Comparison of ENCODE assay signal across 17 mouse cellular contexts in genomic region chr13:107571539-107571938, GRCm38 (mm10).
DNase-seq lines count a peak whose midpoint lies in the region; ATAC-seq and TF ChIP-seq lines count a peak whose summit lies in the region.
"Had no signal": no experiment of that assay in that cellular context is flagged by ENCODE, and none has a peak within 500 bp of the region (broad histone marks: within the 10 kb centered on the region; RNA-seq: fewer than 3 reads in every experiment).

No protein-coding gene starts in this region.

- ATAC-seq in liver, embryonic 13.5 days (ENCODE audit: low read depth): peak; percentile 57
- ATAC-seq: forebrain, embryonic 13.5 days had no signal

- H3K27ac ChIP-seq in MEL (ENCODE audit: control insufficient read depth, low read depth, low read length): peak overlapping the region; percentile 86; the same call in 1 of the 2 replicates
- H3K27ac ChIP-seq in liver, embryonic 13.5 days: no peak overlapping the region
- no peak overlapping the region for H3K27ac ChIP-seq in left cerebral cortex, adult 2 months
- H3K27ac ChIP-seq: forebrain, embryonic 13.5 days; limb, embryonic 12.5 days; midbrain, embryonic 12.5 days; neural tube, embryonic 13.5 days had no signal

- no peaks in the 10 kb centered on the region for H3K9me3 ChIP-seq in MEL (replicated peaks; ENCODE audit: insufficient read depth, low read length)
- no peaks in the 10 kb centered on the region for H3K9me3 ChIP-seq in liver, embryonic 13.5 days (replicated peaks)
- H3K9me3 ChIP-seq: forebrain, embryonic 13.5 days; limb, embryonic 12.5 days; midbrain, embryonic 12.5 days; neural tube, embryonic 13.5 days had no signal

- peak; percentile 79 for DNase-seq in MEL (ENCODE audit: low read depth, low spot score)
- peak; percentile 12 for DNase-seq in liver, embryonic 13.5 days
- DNase-seq in thymus, adult 18-20 months: peak; percentile 47 to 61
- peak; percentile 66 for DNase-seq in thymus, postnatal 4 days
- no peak for DNase-seq in left cerebral cortex, adult 2 months (ENCODE audit: extremely low spot score in 1 of 2, low spot score in 2 of 2)
- DNase-seq in lung, postnatal 36 days: no peak
- no peak for DNase-seq in cerebellum, adult 8-10 months
- DNase-seq: cerebellum, adult 18-20 months; gastrocnemius, postnatal 25 days; kidney, adult 9 months; kidney, postnatal 25 days; lung, embryonic 14.5 days; lung, postnatal 4 days had no signal

- TF ChIP-seq POLR2A in MEL (IDR thresholded peaks at IDR 0.05; ENCODE audit: control insufficient read depth in 1 of 2, insufficient read depth in 1 of 2, low read depth in 1 of 2, low read length in 2 of 2, poor library complexity in 1 of 2): no peak

- H3K4me1 ChIP-seq in MEL (ENCODE audit: control insufficient read depth in 1 of 2, insufficient read depth in 2 of 2, low read length in 2 of 2): peaks cover 32 to 55% of the 10 kb centered on the region in 2 experiments
- H3K4me1 ChIP-seq in liver, embryonic 13.5 days (replicated peaks): peaks cover 42% of the 10 kb centered on the region
- H3K4me1 ChIP-seq: limb, embryonic 12.5 days; midbrain, embryonic 12.5 days; neural tube, embryonic 13.5 days had no signal

- TF ChIP-seq RAD21 in MEL (IDR thresholded peaks at IDR 0.05; ENCODE audit: low read depth, low read length): no peak

- intact Hi-C loops in left cerebral cortex, adult 2 months (cut with DNase I): no loop called here

- peak; percentile 88 to 95 for TF ChIP-seq EP300 in MEL (IDR thresholded peaks at IDR 0.05; ENCODE audit: low read depth in 1 of 2, low read length in 2 of 2)

- 0 out of 4 replicates have a peak overlapping the region, but pooled peaks of 1 of the 2 experiments have one; percentile 14 for H3K4me3 ChIP-seq in MEL (ENCODE audit: control insufficient read depth in 1 of 2, insufficient read depth in 1 of 2, low read depth in 2 of 2, low read length in 2 of 2)
- H3K4me3 ChIP-seq in liver, embryonic 13.5 days (replicated peaks): no peak overlapping the region
- no peak overlapping the region for H3K4me3 ChIP-seq in left cerebral cortex, adult 2 months
- H3K4me3 ChIP-seq: forebrain, embryonic 13.5 days; limb, embryonic 12.5 days; midbrain, embryonic 12.5 days; neural tube, embryonic 13.5 days had no signal

- H3K9ac ChIP-seq in MEL (ENCODE audit: control insufficient read depth, low read depth, low read length, poor library complexity, severe bottlenecking): peak overlapping the region; percentile 27
- H3K9ac ChIP-seq in liver, embryonic 13.5 days: no peak overlapping the region
- H3K9ac ChIP-seq: forebrain, embryonic 13.5 days; limb, embryonic 12.5 days; lung, embryonic 14.5 days; midbrain, embryonic 12.5 days; neural tube, embryonic 13.5 days had no signal

- TF ChIP-seq CTCF in MEL (IDR thresholded peaks at IDR 0.05 in 2 of 3, conservative IDR thresholded peaks at IDR 0.05 in 1 of 3; ENCODE audit: control insufficient read depth in 1 of 3, insufficient read depth in 1 of 3, low read depth in 2 of 3, low read length in 3 of 3, poor library complexity in 1 of 3, severe bottlenecking in 1 of 3): no peak
- no peak for TF ChIP-seq CTCF in left cerebral cortex, adult 2 months (IDR thresholded peaks at IDR 0.05)

- H3K36me3 ChIP-seq in MEL (ENCODE audit: control insufficient read depth in 1 of 2, insufficient read depth in 2 of 2, low read length in 2 of 2): peaks cover 0 to 54% of the 10 kb centered on the region in 2 experiments; a peak in 2 of 4 replicates
- H3K36me3 ChIP-seq in liver, embryonic 13.5 days: no peaks in the 10 kb centered on the region
- H3K36me3 ChIP-seq: limb, embryonic 12.5 days; midbrain, embryonic 12.5 days; neural tube, embryonic 13.5 days had no signal

- 12% methylated on average over 10 of the region's 10 CpGs for WGBS in liver, embryonic 13.5 days (ENCODE audit: insufficient replicate concordance)

- no peaks in the 10 kb centered on the region for H3K79me2 ChIP-seq in MEL (ENCODE audit: control insufficient read depth, insufficient read depth, low read length, poor library complexity)

- H3K4me2 ChIP-seq in liver, embryonic 13.5 days: no peak overlapping the region
- H3K4me2 ChIP-seq: forebrain, embryonic 13.5 days; limb, embryonic 12.5 days; lung, embryonic 14.5 days; midbrain, embryonic 12.5 days; neural tube, embryonic 13.5 days had no signal

- H3K27me3 ChIP-seq in MEL (ENCODE audit: control insufficient read depth in 1 of 2, insufficient read depth in 2 of 2, low read length in 2 of 2): no peaks in the 10 kb centered on the region
- no peaks in the 10 kb centered on the region for H3K27me3 ChIP-seq in liver, embryonic 13.5 days
- H3K27me3 ChIP-seq: forebrain, embryonic 13.5 days; limb, embryonic 12.5 days; midbrain, embryonic 12.5 days; neural tube, embryonic 13.5 days had no signal

TF ChIP-seq in MEL, 35 proteins besides CTCF, POLR2A, EP300 and RAD21:
- TF ChIP-seq NRF1 (IDR thresholded peaks at IDR 0.05; ENCODE audit: insufficient read depth, low read depth, low read length, poor library complexity, severe bottlenecking) (no peak), TCF12 (IDR thresholded peaks at IDR 0.05; ENCODE audit: low read depth, low read length) (peak; percentile 90), MAZ (IDR thresholded peaks at IDR 0.05; ENCODE audit: low read depth, low read length) (peak; percentile 78; the same call in 1 of the 2 replicates), KAT2A (conservative IDR thresholded peaks at IDR 0.05; ENCODE audit: low read depth, low read length) (no peak), TBP (IDR thresholded peaks at IDR 0.05; ENCODE audit: low read depth, low read length) (no peak), MEF2A (IDR thresholded peaks at IDR 0.05; ENCODE audit: extremely low read depth, insufficient replicate concordance, low read depth, low read length, poor library complexity, severe bottlenecking) (0 out of 2 replicates have a peak, but pooled peaks have one; percentile 51), MAFK (IDR thresholded peaks at IDR 0.05; ENCODE audit: borderline replicate concordance, low read depth, low read length) (0 out of 2 replicates have a peak, but pooled peaks have one; percentile 23), ETS1 (IDR thresholded peaks at IDR 0.05; ENCODE audit: low read depth, low read length) (peak; percentile 92), USF2 (IDR thresholded peaks at IDR 0.05; ENCODE audit: borderline replicate concordance in 1 of 2, insufficient read depth in 1 of 2, low read depth in 1 of 2, low read length in 2 of 2) (no peak), RCOR1 (IDR thresholded peaks at IDR 0.05; ENCODE audit: low read depth, low read length) (peak; percentile 13; the same call in 1 of the 2 replicates), BHLHE40 (IDR thresholded peaks at IDR 0.05; ENCODE audit: borderline replicate concordance, low read depth, low read length) (peak; percentile 30; the same call in 1 of the 2 replicates), ZMIZ1 (IDR thresholded peaks at IDR 0.05; ENCODE audit: low read depth, low read length) (no peak), TAL1 (IDR thresholded peaks at IDR 0.05; ENCODE audit: low read length) (peak; percentile 55), HCFC1 (IDR thresholded peaks at IDR 0.05; ENCODE audit: low read depth, low read length) (no peak), CHD1 (IDR thresholded peaks at IDR 0.05; ENCODE audit: low read depth, low read length) (no peak), MXI1 (IDR thresholded peaks at IDR 0.05; ENCODE audit: low read depth, low read length) (no peak), MYC (IDR thresholded peaks at IDR 0.05; ENCODE audit: low read depth, low read length) (no peak), SIN3A (IDR thresholded peaks at IDR 0.05; ENCODE audit: low read length) (peak; percentile 78), POLR2AphosphoS5 (IDR thresholded peaks at IDR 0.05; ENCODE audit: borderline replicate concordance, low read depth, low read length) (no peak), MYB (IDR thresholded peaks at IDR 0.05; ENCODE audit: low read depth, low read length) (peak; percentile 92), GABPA (IDR thresholded peaks at IDR 0.05; ENCODE audit: low read depth, low read length) (0 out of 2 replicates have a peak, but pooled peaks have one; percentile 25), UBTF (IDR thresholded peaks at IDR 0.05; ENCODE audit: borderline replicate concordance, insufficient read depth, low read depth, low read length) (no peak), CHD2 (IDR thresholded peaks at IDR 0.05; ENCODE audit: low read length) (no peak; the same call in 1 of the 2 replicates), POLR2AphosphoS2 (IDR thresholded peaks at IDR 0.05; ENCODE audit: low read length) (no peak), ZKSCAN1 (IDR thresholded peaks at IDR 0.05; ENCODE audit: low read depth, low read length) (no peak), ZC3H11A (IDR thresholded peaks at IDR 0.05; ENCODE audit: low read depth, low read length) (no peak), E2F4 (IDR thresholded peaks at IDR 0.05; ENCODE audit: borderline replicate concordance, low read depth, low read length) (no peak), ZNF384 (IDR thresholded peaks at IDR 0.05; ENCODE audit: low read depth, low read length) (peak; percentile 82), USF1 (IDR thresholded peaks at IDR 0.05; ENCODE audit: low read depth, low read length) (no peak), JUND (IDR thresholded peaks at IDR 0.05; ENCODE audit: low read depth, low read length) (peak; percentile 65; the same call in 1 of the 2 replicates), ELF1 (IDR thresholded peaks at IDR 0.05; ENCODE audit: low read depth, low read length) (no peak; the same call in 1 of the 2 replicates), GATA1 (IDR thresholded peaks at IDR 0.05; ENCODE audit: low read depth, low read length) (peak; percentile 84)

Comparison
In these comparisons a context has a peak if more than half of its experiments do, and no peak if none do; other contexts are left out.
1. DNase-seq: peak in MEL (single experiment), liver, embryonic 13.5 days (single experiment), thymus, adult 18-20 months (2 of 2) and thymus, postnatal 4 days (single experiment); none in left cerebral cortex, adult 2 months (0 of 2), lung, postnatal 36 days (single experiment) and cerebellum, adult 8-10 months (single experiment).